Mouse (Mus musculus) testis, adult 2 months (tissue): ENCODE measurements around the gene 2900092C05Rik.

ENCODE experiments used
- CTCF ChIP-seq: fragments of 200-500 bp; IDR thresholded peaks from 2 replicates; pipeline ENCODE4 v1.5.1; 2012; ENCODE audit warnings: low read depth, mild to moderate bottlenecking, inconsistent platforms, low read length, moderate library complexity; ENCODE audit not compliant: control insufficient read depth, insufficient read depth, insufficient replicate concordance
- POLR2A ChIP-seq: fragments of 200-500 bp; IDR thresholded peaks from 2 replicates; pipeline ENCODE4 v1.6.1; 2012; ENCODE audit warnings: low read depth, mild to moderate bottlenecking, inconsistent platforms, low read length, moderate library complexity; ENCODE audit not compliant: control insufficient read depth

GRCm38 (mm10) chr7:12483771-12484170 lies 28.5 kb upstream of the 2900092C05Rik start:
- TF ChIP-seq CTCF (no peak), POLR2A (no peak)
